Mouse (Mus musculus) spleen, adult 18-20 months (tissue): ENCODE measurements around the gene Ddr2.

Source experiments
- DNase-seq, 2 experiments: peaks; one replicate each; pipeline ENCODE4 v3.0.0; 2022; ENCODE audit warnings: mixed read lengths in 2 of 2

Ddr2 gene

DNA sequence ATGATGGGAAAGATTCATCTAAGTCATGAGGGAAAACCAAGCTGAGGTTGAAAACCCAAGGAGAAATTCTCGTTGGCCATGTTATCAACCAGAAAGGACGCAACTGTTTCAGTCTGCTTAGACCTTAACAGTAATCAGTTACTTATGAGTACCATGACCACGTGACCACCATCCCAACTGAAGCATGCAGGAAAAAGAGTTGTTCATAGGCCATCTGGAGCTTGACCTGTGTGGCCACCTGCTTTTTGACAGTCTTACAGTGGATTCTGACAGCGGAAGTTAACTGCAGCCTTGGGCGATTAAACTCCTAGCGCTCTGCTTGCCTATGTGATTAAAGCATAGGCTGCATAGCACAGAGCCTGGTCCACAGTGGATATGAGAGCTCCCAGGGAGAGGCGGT, 23.9 kb downstream of the Ddr2 start:
- DNase-seq, result no peak

DNA sequence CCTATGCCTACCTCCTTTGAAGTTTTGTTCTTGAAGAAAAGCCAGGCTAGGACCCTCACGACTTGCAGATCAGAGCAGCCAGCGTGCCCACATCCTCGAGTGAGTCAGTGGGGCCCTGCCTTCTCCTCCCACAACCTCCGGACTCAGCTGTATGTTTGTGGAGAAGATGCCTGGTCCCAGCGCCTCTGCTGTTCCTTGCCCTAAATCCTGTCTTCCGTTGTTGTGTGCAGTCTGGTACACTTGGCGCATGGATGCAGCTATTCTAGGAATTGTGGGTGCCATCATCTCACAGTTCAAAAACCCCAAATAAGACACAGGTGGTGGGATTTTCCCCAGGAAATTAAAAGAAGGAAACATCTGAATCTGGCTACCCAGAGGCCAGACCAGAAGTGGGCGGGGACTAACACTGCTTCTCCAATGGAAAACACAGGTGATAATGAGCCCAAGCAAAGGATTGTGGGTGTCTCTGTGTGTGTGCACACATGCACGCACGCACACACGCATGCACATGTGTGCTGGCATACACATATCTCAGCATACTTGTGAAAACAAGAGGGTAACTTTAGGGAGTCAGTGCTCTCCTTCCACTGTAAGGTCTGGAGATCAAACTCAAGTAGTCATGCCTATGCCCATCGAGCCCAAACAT, 26.3 kb downstream of the Ddr2 start:
- DNase-seq, result no peak

DNA sequence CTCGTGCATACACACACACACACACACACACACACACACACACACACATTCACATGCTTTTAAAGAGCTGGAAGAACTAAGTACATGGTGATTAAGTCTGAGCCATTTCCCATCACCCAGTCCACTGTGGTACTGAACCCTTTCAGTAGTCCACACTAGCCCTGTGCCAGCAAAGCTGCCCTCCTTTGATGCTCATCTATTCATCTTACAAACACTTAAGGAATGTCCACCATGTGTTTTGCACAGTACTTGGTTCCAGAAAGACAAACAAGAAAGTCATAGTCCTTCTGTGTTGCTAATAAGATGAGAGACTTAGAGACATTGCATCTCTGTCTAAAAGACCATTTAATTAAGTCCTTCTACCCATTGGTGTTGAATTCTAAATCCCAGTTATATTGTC, 29.7 kb downstream of the Ddr2 start:
- DNase-seq, result no peak

DNA sequence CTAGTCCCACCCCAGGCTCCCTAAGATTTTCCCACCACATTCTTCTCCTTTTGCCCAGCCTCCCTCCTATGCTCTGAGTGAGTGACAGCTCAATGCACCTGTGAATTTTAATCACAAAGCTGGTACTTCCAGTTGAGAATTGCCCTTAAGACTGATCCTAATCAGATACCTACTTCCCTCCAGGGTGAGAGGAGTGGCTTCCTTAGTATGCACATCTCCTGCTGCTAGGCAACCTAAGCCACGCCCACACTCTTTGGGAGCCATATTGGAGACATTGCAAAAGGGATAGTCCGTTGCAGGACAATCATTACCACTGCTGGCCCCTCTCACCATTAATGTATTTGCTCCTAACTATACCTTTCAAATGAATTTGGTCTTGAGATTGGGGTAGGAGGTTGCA, 31.1 kb downstream of the Ddr2 start:
- DNase-seq, result no peak

DNA sequence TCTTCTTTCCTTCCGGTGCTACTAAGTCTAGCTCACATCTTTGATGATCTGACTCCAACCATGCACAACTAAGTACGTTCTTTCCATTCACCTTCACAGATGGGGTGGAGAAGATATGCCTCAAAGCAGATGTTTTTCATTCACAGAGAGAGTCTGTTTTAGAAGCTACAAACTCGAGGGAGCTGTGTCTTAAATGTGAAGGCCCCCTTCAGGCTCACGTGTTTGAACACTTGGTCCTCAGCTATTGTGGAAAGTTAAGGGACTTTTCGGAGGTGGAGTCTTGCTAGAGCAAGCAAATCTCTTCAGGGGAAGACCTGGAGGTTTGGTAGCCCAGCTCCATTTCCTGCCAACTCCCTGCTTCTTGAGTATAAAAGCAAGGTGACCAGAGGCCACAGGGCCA, 34.2 kb downstream of the Ddr2 start:
- no peak for DNase-seq

DNA sequence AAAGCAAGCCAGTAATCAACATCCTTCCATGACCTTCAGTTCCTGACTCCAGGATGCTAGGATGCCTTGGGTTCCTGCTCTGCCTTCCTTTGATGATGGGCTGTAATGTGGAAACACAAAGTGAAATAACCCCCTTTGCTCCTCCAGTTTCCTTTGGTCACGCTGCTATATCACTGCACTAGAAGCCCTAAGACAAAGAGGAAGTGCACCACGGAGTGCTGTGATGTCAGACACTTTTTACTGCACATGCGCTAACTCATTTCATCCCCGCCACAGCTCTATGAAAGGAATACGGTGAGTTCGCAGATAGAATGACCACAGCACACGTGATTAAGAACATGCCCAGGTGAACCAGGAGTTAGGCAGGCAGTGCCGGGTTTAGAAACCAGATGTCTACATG, 36.8 kb downstream of the Ddr2 start:
- peak in 1 of 2 experiments; percentile 5 for DNase-seq

DNA sequence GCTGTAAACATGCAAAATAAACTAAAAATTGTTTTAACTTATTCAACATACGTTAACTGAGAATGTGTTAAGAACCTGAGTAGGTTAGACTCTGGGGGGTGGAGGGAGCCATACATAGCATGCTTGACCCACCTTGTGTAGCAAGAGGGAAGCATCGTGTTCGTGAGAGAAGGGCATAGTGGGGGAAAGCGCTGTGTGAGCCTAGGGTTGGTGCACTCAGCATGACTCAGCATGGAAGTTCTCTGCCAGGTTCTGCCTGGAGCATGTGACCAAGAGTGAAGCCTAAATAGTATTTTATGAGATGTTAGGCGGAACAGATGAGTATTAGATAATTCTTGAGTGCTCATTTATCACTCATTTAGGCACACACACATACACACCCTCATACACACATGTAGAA, 41.4 kb downstream of the Ddr2 start:
- no peak for DNase-seq

DNA sequence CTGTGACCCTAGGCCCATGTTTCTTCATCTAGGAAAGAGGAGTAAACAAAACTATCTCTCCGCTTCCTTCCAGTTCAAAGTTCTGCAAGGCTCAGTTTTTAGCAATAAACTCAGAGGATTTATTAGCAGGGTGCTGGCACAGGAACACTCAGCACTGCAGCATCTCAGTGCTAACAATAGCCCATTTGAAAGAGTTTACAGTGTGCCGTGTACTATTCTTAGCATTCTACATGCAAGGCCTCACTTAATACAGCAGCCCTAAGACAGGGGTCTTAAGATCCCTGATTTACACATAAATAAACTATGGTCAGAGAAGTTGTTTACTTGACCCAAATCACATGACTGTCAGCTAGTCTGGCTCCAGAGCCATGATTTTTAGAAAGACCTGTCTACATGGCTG, 44.6 kb downstream of the Ddr2 start:
- DNase-seq, result no peak

DNA sequence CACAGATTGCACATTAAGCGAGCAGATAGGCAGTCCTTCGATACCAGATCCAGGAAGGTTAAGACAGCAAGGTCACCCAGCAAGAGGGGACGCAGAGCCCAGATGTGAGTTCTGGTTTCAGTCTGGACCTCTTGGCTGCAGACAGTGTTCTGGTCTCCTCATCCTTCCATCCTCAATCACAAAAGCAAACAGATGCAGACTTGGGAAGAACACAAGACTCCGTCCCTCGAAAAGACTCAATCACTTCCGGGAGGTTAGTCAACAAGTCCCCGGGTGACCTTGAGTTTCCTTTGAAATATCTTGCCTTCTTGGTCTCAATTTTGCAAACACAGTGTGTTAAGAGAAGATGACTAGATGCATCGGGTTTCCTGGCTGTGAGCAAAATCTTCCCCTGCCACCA, 45.6 kb downstream of the Ddr2 start:
- DNase-seq, result no peak

DNA sequence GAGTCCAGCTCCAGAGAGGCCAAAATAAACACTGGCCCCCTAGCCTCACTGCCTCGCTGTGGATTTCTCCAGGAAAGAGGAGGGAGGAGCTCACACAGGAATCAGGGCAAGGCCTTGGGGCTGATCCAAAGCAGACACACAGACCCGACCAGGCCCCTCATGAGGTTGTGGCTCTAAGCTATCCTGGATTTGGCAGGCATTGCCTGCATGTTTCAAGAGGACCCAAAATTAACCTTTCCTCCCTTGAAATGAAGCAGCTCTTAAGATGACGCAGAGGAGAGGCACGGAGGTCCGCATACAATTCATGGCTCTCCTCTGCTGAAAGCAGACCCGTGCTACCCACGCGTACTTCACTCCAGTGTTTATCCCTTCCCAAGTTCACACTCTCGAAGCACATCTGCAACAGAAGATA, 46.5 kb downstream of the Ddr2 start:
- no peak for DNase-seq

DNA sequence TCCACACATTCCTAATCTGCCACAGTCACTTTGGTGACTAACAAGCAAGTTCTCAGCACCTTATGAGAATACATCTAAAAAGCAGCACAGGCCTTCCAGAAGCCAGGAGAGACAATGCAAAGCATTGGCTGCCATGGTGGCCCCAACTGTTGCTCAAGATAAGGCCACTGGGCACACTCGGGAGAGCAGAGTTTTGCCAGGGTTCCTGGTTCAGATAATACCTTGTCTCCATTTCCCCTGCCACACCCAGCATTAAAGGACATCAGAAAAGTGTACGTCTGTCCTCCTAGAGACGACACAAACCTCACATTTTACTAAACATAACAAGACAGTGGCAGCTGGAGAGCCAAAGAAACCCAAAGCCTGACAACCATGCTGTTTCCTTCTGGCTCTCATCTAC, 50.3 kb downstream of the Ddr2 start:
- DNase-seq, result no peak

DNA sequence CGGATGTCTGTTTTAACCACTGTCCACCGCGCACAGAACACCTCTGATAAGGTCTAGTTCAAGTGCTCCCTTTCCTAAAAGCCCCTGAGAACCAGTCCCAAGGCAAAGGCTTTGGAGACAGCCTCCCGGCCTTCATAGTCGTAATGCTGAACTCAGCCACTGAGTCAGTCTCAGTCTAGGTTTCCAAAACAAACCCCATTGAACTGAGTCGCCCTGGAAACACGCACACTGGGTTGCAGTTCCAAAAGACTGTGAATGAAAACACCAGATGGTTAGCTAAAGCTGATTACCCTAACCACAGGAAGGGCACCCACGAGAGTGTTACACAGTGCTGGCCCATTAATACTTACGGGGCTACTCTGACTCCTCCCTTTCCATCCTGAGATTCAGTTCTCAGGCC, 51.2 kb downstream of the Ddr2 start:
- no peak for DNase-seq

DNA sequence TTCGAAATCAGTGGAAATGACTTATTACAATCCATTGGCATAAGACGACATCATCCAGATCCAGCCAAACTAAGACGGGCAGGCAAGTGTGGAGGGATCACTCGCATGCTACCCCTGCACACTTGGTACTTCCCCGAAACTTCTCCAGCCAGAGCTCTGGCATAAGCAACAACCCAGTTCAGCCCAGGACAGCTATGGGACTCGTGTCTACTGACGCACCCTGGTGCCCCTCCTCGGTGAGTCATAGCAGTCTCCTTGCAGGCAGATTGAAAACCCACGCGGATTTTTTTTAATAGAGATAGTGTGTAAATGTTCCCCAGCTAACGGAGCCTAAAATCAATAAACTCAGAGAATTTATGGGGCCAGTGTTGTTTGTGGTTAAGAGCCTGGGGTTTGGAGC, 52.5 kb downstream of the Ddr2 start:
- DNase-seq, result no peak

DNA sequence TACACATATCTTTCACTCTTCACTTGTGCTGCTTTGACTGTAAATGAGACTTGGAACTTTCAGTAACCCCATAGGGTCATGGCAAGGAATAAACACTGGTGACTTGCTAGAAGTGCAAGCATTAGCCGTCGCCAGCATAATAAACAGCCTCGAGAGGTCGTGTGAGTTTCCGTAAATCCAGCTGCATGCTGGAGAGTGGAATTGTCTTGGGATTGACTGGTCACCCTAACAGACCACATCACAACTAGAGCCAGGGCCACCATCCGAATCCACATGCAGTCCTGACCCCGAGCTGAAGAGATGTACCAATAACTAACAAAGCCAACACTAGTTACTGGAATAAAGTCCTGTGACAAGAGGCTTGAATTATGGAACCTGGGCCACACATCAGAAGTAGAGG, 53.0 kb downstream of the Ddr2 start:
- no peak for DNase-seq

DNA sequence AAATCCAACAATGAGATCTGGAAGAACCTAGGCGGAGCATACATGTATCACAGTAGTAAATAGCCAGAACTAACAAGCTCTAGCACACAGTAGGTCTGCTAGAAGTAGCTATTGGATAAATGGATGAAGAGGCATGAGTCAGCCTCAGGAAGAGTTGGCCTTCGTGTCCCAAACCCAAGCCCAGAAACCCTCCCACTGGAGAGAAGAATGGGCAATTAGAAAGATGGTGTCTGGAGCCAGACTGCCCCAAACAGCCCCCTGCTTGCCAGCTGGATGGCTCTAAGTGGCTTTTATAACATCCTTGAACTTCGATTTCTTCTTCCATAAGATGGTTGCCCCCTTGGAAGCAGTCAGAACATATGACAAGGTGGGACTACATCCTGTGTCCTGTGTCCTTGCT, 53.6 kb downstream of the Ddr2 start:
- DNase-seq, result no peak

DNA sequence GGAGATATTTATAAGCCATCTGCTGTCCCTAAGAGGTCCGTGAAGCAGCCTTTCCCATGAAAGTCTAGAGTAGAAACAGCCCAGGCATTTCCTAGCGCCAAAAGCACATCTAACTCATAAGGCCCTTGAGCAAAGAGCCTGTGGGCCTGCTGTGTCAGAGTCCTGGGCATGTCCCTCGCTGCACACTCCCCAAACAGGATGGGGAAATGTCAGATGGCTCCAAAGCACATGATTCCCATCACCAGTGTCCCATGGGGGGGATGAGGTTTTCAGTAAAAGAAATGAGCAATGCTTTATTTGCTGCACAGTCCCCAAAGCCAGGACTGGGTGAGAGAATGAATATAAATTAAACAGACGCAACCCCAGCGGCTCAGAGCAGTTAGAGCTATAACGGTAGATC, 54.3 kb downstream of the Ddr2 start:
- no peak for DNase-seq

DNA sequence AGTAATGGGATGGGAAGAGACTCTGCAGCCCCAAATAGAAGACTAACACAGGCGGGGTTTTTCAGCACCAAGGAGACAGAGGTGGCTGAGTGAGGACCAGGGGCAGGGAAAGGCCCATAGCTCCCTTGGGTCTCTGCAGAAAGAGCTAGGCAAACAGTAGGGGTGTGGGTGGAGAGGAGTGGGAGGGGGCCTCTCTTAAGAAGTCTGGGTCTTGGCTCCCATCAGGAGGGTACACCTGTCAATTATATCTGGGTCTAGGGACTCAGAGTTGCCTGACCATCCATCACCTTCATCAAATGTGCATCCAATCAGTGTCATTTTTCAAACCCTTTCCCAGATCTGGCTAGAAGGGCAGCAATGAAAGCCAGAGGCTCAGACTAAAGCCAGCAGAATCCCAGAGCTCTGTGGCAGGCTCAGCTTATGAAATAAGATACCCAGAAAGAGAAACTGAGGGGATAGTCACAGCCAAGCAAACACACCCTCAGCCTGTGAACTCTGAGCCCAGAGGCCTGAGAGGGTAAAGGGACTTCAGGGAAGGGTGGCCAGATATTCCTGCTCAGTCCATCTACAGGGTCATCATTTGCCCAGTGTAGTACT, 58.0 kb downstream of the Ddr2 start:
- DNase-seq, result no peak

DNA sequence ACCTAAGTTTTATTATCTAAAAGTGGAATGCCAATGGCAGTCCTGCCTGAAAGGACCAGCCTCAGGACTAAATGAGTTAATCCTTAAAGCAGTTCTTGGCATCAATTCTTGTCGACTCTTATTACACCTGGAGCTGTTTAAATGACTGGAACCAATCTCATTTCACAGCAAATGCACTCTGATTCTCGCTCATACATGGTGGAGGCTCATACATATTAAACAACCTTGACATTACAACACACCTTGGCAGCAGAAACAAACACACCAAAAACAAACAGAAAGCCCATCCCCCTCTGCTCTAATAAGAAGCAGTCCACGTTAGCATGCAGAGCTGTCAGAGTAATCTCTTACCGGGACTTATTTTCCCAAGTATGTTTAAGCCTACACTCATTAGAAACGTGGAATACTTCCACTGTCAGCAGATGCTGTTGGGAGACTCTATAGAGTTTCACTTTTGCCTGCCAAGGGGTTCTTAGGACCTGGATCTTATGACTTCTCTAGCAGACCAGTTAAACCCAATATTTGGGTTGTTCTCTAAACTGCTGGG, 58.9 kb downstream of the Ddr2 start:
- no peak for DNase-seq

DNA sequence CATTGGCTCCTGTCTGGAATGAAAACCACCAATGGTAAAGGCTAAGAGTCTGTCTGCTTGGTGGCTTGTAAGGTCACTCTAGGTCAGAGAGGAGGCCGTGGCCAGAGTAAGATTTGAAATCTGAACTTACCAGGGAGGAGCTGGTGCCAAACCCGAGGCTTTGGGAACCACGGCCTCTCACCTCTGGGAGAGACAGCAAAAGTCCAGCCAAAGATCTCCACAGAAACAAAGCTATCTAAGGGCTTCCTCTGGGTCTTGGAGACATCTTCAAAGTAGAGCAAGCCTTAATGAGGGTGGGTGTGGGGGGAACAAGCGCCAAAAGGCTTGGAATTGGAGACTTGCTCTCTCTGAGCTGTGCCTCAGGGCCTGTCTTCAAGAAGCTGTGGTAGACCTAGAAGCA, 62.1 kb downstream of the Ddr2 start:
- DNase-seq, result no peak

DNA sequence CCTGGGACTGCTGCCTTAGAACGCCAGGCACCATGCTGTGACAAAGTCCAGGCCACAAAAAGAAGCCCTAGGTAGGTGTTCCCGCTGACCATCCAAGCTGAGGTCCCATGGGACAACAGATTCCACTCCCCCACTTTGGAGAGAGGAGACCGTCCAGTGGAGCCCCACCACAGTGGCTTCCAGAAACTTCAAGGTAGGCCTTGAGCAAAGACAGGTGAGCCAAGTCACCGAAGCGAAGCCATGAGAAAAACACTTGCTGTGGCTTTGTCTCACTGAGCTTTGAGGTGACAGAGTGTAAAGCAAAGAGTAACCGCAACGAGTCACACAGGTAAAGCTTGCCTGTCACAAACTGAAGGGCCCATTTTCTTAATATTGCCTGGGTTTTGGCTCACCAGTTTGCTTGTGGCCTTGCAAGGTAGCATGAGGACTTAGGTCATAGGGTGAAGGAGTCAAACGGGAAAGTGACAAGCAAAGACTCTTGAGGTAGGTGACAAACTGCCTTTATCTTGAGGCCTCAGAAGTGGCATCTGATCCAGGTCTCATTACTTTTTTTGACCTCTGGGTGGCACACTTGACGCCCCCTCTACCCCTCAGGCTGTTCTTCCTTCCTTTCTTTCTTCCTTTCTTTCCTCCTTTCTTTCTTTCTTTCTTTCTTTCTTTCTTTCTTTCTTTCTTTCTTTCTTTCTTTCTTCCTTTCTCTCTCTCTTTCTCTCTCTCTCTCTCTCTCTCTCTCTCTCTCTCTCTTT, 65.7 kb downstream of the Ddr2 start:
- DNase-seq, result no peak

DNA sequence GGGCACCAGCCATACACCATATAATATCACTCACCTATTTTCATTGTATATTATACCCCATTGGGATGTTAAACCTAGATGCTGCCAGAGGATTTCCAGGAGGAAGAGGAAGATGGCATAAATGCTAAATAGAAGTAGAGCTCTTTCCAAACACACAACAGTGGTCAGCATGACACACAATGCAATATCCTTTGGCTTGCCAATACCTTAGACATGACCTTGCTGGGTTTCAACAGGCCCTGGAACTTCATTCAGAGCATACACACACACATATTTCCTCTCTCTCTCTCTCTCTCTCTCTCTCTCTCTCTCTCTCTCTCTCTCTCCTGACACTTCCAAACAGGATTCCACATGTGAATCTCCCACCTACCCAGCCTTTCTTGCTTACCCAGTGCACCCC, 66.8 kb downstream of the Ddr2 start:
- DNase-seq, result no peak

DNA sequence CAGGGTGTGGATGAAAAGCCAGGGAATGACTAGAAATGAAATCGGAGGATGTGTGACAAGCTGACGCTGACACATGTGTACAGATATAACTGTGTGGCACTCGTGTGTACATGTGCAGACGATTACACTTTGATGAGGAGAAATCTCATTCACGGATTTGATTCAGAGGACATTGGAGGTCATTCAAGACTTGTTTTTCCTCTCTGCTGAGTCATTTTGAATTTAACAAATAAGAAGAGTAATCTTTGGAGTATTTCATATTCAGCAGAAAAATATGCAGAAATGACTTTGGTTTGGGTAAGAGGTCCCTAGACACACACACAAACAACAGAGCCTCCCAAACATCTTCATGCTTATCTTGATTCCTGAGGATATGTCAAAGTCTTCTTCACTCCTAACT, 67.6 kb downstream of the Ddr2 start:
- no peak for DNase-seq

DNA sequence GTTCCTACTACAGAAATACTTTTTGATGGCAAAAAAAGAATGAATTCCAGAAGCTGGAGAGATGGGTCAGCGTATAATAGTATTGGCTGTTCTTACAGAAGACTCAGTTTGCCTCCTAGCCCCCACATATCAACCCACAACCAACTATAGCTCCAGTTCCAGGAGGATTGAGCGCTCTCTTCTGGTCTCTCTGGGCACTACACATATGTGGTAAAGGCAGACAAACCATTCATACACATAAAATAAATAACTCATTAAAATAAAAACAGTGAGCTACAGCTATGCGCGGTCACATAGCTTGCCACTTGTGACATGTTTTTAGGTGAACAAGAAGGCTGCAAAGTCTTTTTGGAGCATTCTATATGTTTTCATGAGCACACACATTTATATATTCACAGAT, 71.2 kb downstream of the Ddr2 start:
- no peak for DNase-seq

DNA sequence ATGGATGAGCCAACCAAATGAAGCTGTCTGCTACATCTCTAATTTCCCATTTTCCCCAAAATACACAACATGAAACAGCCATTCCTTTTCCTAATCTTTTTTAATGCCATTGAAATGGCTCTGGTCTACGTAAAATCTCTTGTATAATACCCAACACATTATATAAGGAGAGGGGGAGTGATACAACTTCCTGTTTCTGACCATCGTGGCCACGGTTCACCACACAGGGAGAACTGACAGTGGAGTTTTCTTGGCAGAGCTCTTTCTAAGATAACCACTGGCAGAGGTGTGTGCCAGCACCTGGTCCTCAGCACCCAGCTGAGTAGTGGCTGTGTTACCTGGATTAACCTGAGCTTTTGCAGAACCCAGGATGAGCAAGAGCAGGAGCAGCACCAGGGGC, 75.0 kb downstream of the Ddr2 start:
- DNase-seq, result no peak
